Mouse (Mus musculus) lung, embryonic 14.5 days (tissue): ENCODE measurements around the gene Plac9a. TPM values are rescaled to one million over a fixed set of nuclear protein-coding genes. Genes with fewer than 3 reads are reported as not detected.
A peak's percentile ranks its signal among the peaks of the same experiment; 100 is the strongest.
"Not testable (repeated sequence)": the region's sequence is repeated elsewhere in the genome, so short reads cannot be mapped to it uniquely, and the experiment has no call there.

Experiments
- ATAC-seq: fragments of 200-750 bp; cut with Nextera tagmentation; 2 replicates; pipeline ENCODE4 v1.8.0; 2017; ENCODE audit warnings: mild to moderate bottlenecking, moderate TSS enrichment, moderate library complexity; ENCODE audit not compliant: insufficient read depth
- DNase-seq: peaks from one replicate; pipeline ENCODE4 v3.0.0-alpha.2; 2015
- H3K27ac ChIP-seq: fragments of 300-500 bp; sonication (generic); 2 replicates; pipeline ENCODE4 v1.5.1; 2014; ENCODE audit warnings: low read depth, mild to moderate bottlenecking, moderate library complexity
- H3K27me3 ChIP-seq: fragments of 300-500 bp; sonication (generic); 2 replicates; pipeline ENCODE4 v1.6.1; 2014; ENCODE audit warnings: low read length, control low read depth; ENCODE audit not compliant: insufficient read depth
- H3K36me3 ChIP-seq: fragments of 300-500 bp; sonication (generic); 2 replicates; pipeline ENCODE4 v1.6.1; 2014; ENCODE audit warnings: control low read depth; ENCODE audit not compliant: insufficient read depth
- H3K4me1 ChIP-seq: fragments of 300-500 bp; sonication (generic); 2 replicates; pipeline ENCODE4 v1.6.1; 2014; ENCODE audit warnings: antibody characterized with exemption, control low read depth; ENCODE audit not compliant: insufficient read depth
- H3K4me2 ChIP-seq: fragments of 300-500 bp; sonication (generic); 2 replicates; pipeline ENCODE4 v1.6.1; 2014; ENCODE audit warnings: mild to moderate bottlenecking
- H3K4me3 ChIP-seq: fragments of 300-500 bp; sonication (generic); 2 replicates; pipeline ENCODE4 v1.5.1; 2014; ENCODE audit warnings: low read depth, low read length
- H3K9ac ChIP-seq: fragments of 300-500 bp; sonication (generic); 2 replicates; pipeline ENCODE4 v1.6.1; 2014
- H3K9me3 ChIP-seq: fragments of 300-500 bp; sonication (generic); 2 replicates; pipeline ENCODE4 v1.6.1; 2016; ENCODE audit warnings: low read depth, low read length, control low read depth
- WGBS: fragments of 180-500 bp; shearing (Covaris S2); extraction: QIAGEN DNeasy Blood & Tissue Kit; methylation state at CpG from one replicate; pipeline ENCODE4 v1.1.7; 2014; 5-methylcytosine and 5-hydroxymethylcytosine counted together
- polyA plus RNA-seq: library from polyadenylated mRNA; unstranded; fragments of >200 nt; fragmentation: Nextera tagmentation; extraction: Ambion mirVana; gene quantifications from 2 replicates; pipeline ENCODE4 v1.2.1, GENCODE M21; 2014

Gene Plac9a
- 0.53 and 1.4 TPM in 2 replicates for polyA plus RNA-seq

- H3K9ac ChIP-seq, ATAC-seq, H3K4me2 ChIP-seq, H3K27ac ChIP-seq, H3K27me3 ChIP-seq, H3K4me1 ChIP-seq, H3K36me3 ChIP-seq, DNase-seq, H3K4me3 ChIP-seq, H3K9me3 ChIP-seq: not testable (repeated sequence)
- WGBS, result no CpG with 5 or more reads among the region's 10 CpGs
These were observed at the start of gene Plac9a for GRCm38 (mm10) chr14:25903000-25903399. Plac9a (minus strand) TSS chr14:25903100.

GRCm38 (mm10) chr14:25938004-25938403, 35.1 kb upstream of the Plac9a start, which contains the start of gene Cphx1:
Cphx1 (plus strand) TSS chr14:25938304.
- not testable (repeated sequence) for H3K9me3 ChIP-seq, H3K27me3 ChIP-seq, H3K27ac ChIP-seq, ATAC-seq, H3K4me3 ChIP-seq, H3K9ac ChIP-seq, H3K4me1 ChIP-seq, H3K4me2 ChIP-seq, H3K36me3 ChIP-seq, DNase-seq
- WGBS, result no CpG with 5 or more reads among the region's 8 CpGs

DNA sequence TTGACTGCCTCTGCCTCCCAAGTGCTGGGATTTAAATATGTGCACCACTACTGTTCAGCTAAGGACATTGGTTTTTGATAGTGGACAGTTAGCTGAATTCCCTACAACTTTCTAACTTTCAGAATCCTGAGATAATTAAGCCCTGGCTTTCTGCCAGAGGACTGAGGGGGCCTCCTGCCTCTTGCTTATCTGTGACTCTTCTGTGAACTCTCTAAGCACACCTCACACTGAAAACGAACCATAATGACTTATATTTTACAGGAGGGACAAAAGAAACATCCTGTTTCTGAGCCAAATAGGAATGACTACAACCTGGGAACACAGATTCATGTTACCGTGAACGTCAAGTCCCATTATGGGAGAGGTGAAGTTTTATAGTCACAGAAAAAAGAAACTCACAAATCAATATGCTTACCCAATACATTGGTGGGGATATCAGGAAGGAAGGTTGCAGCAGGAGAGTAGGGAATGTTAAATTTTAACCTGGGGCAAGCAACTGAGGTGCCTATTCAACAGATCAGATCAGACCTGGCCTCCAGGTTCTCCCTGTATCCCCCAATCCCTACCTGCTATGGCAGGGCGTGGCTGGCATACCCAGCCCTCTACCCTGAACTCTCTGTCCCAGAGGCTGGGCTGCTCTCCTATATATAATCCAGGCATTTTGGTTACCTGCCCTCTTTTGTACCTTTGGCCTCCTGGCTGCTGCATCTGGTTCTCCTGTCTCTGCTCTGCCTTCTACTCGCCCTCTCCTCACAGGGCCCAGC, 34.1 kb upstream of the Plac9a start:
- not testable (repeated sequence) for H3K4me1 ChIP-seq, H3K36me3 ChIP-seq, H3K27me3 ChIP-seq, H3K4me3 ChIP-seq, H3K4me2 ChIP-seq, H3K27ac ChIP-seq, DNase-seq, ATAC-seq, H3K9me3 ChIP-seq, H3K9ac ChIP-seq
- no CpG with 5 or more reads among the region's 5 CpGs for WGBS

- peak; percentile 89 for ATAC-seq
- not testable (repeated sequence) for H3K4me1 ChIP-seq, DNase-seq, H3K36me3 ChIP-seq, H3K27ac ChIP-seq, H3K27me3 ChIP-seq, H3K4me3 ChIP-seq, H3K9me3 ChIP-seq, H3K9ac ChIP-seq, H3K4me2 ChIP-seq
- no CpG with 5 or more reads among the region's 10 CpGs for WGBS
These were observed 24.6 kb upstream of the Plac9a start, which contains the start of gene Tmem254a for GRCm38 (mm10) chr14:25927562-25927881. Tmem254a (minus strand) TSS chr14:25927672.

DNA sequence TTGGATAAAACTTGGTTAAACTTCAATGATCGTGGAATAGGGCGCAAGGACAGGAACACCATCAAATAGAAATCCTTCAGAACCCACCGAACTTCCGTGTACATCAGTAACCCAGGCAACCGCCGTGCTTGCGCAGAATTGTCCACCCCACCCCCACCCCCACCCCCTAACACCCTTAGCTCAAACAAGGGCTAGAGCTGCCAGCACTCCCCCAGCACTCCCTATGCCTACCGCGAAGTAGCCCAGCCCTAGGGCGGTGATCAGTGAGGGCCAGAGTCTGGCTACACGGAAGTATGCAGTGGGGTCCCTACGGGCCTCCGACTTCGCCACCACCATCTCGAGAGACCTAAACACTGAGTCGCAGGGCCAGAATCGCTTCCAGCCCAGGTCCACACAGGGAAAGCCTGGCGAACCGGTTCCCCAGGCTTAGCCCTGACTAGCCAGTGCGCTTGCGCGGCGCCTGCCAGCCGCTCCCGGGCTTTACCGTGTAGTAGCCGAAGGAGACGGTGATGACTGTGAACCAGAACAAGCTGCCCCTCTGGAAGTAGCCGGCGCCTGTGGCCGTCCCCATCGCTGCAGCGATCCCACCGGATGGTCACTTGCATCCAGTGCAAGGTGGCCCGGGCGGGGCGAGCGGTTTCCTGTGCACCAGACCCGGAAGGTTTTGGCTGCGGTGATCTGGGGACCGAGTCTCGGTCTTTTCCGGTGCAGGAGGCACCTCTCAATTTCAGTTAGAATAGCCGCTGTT, 24.1 kb upstream of the Plac9a start:
- H3K9ac ChIP-seq, H3K36me3 ChIP-seq, H3K27ac ChIP-seq, H3K9me3 ChIP-seq, H3K4me3 ChIP-seq, H3K4me2 ChIP-seq, H3K27me3 ChIP-seq, DNase-seq, H3K4me1 ChIP-seq: not testable (repeated sequence)
- ATAC-seq, result peak; percentile 93
- no CpG with 5 or more reads among the region's 44 CpGs for WGBS

- H3K4me2 ChIP-seq, result not testable (repeated sequence)
These were observed 15.7 kb upstream of the Plac9a start for GRCm38 (mm10) chr14:25918427-25919170.

GRCm38 (mm10) chr14:25908976-25909375, 6.1 kb upstream of the Plac9a start:
- H3K27me3 ChIP-seq, H3K4me2 ChIP-seq, ATAC-seq, DNase-seq, H3K4me1 ChIP-seq, H3K9me3 ChIP-seq, H3K4me3 ChIP-seq, H3K27ac ChIP-seq, H3K36me3 ChIP-seq, H3K9ac ChIP-seq: not testable (repeated sequence)
- no CpG with 5 or more reads among the region's 8 CpGs for WGBS

More at GRCm38 (mm10) chr14:25918427-25919170, 15.7 kb upstream of the Plac9a start:
- no CpG with 5 or more reads among the region's 5 CpGs for whole genome bisulfite sequencing
- H3K27me3 ChIP-seq, H3K9me3 ChIP-seq, H3K4me3 ChIP-seq, H3K4me1 ChIP-seq, DNase-seq, H3K9ac ChIP-seq, H3K36me3 ChIP-seq, H3K27ac ChIP-seq: not testable (repeated sequence)
- ATAC-seq, result peak; percentile 74

DNA sequence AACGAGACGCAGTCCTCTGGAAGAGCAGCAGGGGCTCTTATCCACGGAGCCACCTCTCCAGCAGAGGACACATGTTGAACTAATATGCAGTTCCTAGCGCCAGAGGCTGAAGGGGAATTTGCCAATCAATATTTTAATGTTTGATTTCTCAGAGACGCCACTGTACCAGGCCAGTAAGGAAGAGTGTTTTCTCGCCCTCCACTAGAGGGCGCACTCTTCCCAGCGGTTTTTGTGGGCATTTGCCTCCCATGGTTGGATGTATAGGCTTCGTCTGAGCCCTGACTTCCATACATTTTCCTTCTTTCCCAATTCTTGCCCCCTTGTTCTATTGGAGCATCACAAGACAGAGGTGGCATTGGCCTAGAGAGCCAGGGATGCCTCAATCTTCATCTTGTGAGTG, 4.4 kb upstream of the Plac9a start:
- H3K27me3 ChIP-seq, H3K4me3 ChIP-seq, H3K4me1 ChIP-seq, H3K9me3 ChIP-seq, H3K4me2 ChIP-seq, H3K27ac ChIP-seq, H3K36me3 ChIP-seq, DNase-seq, ATAC-seq, H3K9ac ChIP-seq: not testable (repeated sequence)
- no CpG with 5 or more reads among the region's 9 CpGs for WGBS

DNA sequence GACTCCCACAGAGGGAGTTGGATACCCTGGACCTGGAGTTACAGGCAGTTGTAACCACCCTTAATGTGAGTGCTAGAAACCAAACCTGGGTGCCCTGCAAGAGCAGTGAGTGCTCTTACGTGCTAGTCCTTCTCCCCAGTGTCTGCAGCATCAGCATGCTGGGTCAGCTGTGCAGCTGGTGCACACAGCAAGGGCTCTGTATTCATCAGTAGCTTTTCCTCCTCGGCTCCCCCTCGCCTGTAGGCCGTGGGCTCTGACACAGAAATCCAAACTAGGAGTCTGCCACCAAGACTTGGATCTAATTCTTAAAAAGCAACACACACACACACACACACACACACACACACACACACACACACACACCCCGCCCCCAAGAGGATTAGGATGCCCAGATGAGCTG, 2.3 kb upstream of the Plac9a start:
- not testable (repeated sequence) for H3K4me2 ChIP-seq, H3K27me3 ChIP-seq, ATAC-seq, H3K4me1 ChIP-seq, H3K27ac ChIP-seq, H3K9ac ChIP-seq, H3K9me3 ChIP-seq, H3K36me3 ChIP-seq, DNase-seq, H3K4me3 ChIP-seq
- WGBS, result 54% methylated on average over 1 of the region's 5 CpGs

DNA sequence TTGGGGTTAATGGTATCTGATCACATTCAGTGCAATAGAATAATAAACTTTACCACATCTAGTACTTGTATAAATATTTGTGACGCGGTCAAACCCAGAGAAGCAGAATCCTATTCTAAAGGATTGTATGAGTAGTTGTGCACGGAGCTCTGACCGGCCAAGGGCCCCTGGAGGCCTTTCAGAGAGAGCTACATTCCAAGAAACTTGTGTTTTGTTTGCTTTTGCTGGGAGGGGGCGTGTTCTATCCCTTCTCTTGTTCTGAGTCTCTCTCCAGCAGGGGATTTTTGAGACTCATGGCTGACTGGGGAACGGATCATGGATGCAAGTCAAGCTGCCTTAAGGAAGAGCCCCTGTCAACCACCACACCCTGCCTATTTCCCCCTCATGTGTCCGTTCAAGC, 7.2 kb downstream of the Plac9a start:
- ATAC-seq, result peak; percentile 58; the same call in 1 of the 2 replicates

More for the DNA sequence above, 7.2 kb downstream of the Plac9a start:
- not testable (repeated sequence) for H3K4me2 ChIP-seq, H3K36me3 ChIP-seq, H3K27ac ChIP-seq, DNase-seq, H3K27me3 ChIP-seq, H3K4me3 ChIP-seq, H3K4me1 ChIP-seq, H3K9ac ChIP-seq, H3K9me3 ChIP-seq
- no CpG with 5 or more reads among the region's 7 CpGs for WGBS
